Mouse (Mus musculus): Measurements from ENCODE around the gene Sumo1. TPM values are rescaled to one million over a fixed set of nuclear protein-coding genes. Genes with fewer than 3 reads are reported as not detected.
A peak's percentile ranks its signal among the peaks of the same experiment; 100 is the strongest.
"Not testable (repeated sequence)": the region's sequence is repeated elsewhere in the genome, so short reads cannot be mapped to it uniquely, and the experiment has no call there.

Gene Sumo1
- polyA plus RNA-seq, 1 experiment from 2014 or later, result 414 TPM

- Histone ChIP-seq H3K27ac (no peak overlapping the region), H3K36me3 (ENCODE audit: insufficient read depth, low read length) (0 out of 2 replicates have a peak, but pooled peaks cover 8% of the 10 kb centered on the region), H3K4me3 (replicated peaks; ENCODE audit: low read depth, low read length) (no peak overlapping the region), H3K4me2 (ENCODE audit: low read length) (0 out of 2 replicates have a peak overlapping the region, but pooled peaks have one; percentile 71), H3K4me1 (replicated peaks; ENCODE audit: insufficient read depth, low read length) (no peaks in the 10 kb centered on the region), H3K9ac (ENCODE audit: low read depth, low read length) (no peak overlapping the region), H3K27me3 (ENCODE audit: insufficient read depth, low read length) (no peaks in the 10 kb centered on the region), H3K9me3 (replicated peaks; ENCODE audit: low read length) (no peaks in the 10 kb centered on the region)
- DNase-seq (ENCODE audit: low spot score) (no peak), ATAC-seq (replicated peaks; ENCODE audit: low FRiP score, low read depth) (no peak)
- WGBS, result 82% methylated on average over 2 of the region's 2 CpGs
- TF ChIP-seq CTCF (IDR thresholded peaks at IDR 0.05; ENCODE audit: low read depth), result no peak
Measured at GRCm38 (mm10) chr1:59668871-59669270, 1.8 kb downstream of the Sumo1 start.

- Histone ChIP-seq H3K36me3 (ENCODE audit: insufficient read depth, low read length) (0 out of 2 replicates have a peak, but pooled peaks cover 3% of the 10 kb centered on the region), H3K27me3 (ENCODE audit: insufficient read depth, low read length) (no peaks in the 10 kb centered on the region), H3K27ac (no peak overlapping the region), H3K9ac (ENCODE audit: low read depth, low read length) (no peak overlapping the region), H3K4me3 (replicated peaks; ENCODE audit: low read depth, low read length) (no peak overlapping the region), H3K4me1 (replicated peaks; ENCODE audit: insufficient read depth, low read length) (no peaks in the 10 kb centered on the region), H3K9me3 (replicated peaks; ENCODE audit: low read length) (no peaks in the 10 kb centered on the region), H3K4me2 (ENCODE audit: low read length) (no peak overlapping the region)
- ATAC-seq (replicated peaks; ENCODE audit: low FRiP score, low read depth) (no peak), DNase-seq (ENCODE audit: low spot score) (no peak)
- TF ChIP-seq CTCF (IDR thresholded peaks at IDR 0.05; ENCODE audit: low read depth), result no peak
- WGBS, result 91% methylated on average over 2 of the region's 3 CpGs
Measured at GRCm38 (mm10) chr1:59663456-59664135, 7.0 kb downstream of the Sumo1 start.

- no peaks in the 10 kb centered on the region for H3K9me3 ChIP-seq (replicated peaks; ENCODE audit: low read length)
- H3K9ac ChIP-seq (ENCODE audit: low read depth, low read length), result no peak overlapping the region
- WGBS, result 82% methylated on average over 7 of the region's 7 CpGs
- H3K4me1 ChIP-seq (replicated peaks; ENCODE audit: insufficient read depth, low read length), result no peaks in the 10 kb centered on the region
- no peak overlapping the region for H3K4me2 ChIP-seq (ENCODE audit: low read length)
- ATAC-seq (replicated peaks; ENCODE audit: low FRiP score, low read depth), result no peak
- H3K36me3 ChIP-seq (ENCODE audit: insufficient read depth, low read length), result peaks cover 11% of the 10 kb centered on the region; the same call in 1 of the 2 replicates
- peak; percentile 32 for DNase-seq (ENCODE audit: low spot score)
- H3K27me3 ChIP-seq (ENCODE audit: insufficient read depth, low read length), result no peaks in the 10 kb centered on the region
- H3K27ac ChIP-seq, result no peak overlapping the region
- peak; percentile 35; the same call in 1 of the 2 replicates for TF ChIP-seq CTCF (IDR thresholded peaks at IDR 0.05; ENCODE audit: low read depth)
- no peak overlapping the region for H3K4me3 ChIP-seq (replicated peaks; ENCODE audit: low read depth, low read length)
Measured at GRCm38 (mm10) chr1:59656244-59657171, 14.1 kb downstream of the Sumo1 start.

- ATAC-seq (replicated peaks; ENCODE audit: low FRiP score, low read depth) (no peak), DNase-seq (ENCODE audit: low spot score) (no peak)
- no peaks in the 10 kb centered on the region for H3K4me1 ChIP-seq (replicated peaks; ENCODE audit: insufficient read depth, low read length)
- no peak overlapping the region for H3K4me2 ChIP-seq (ENCODE audit: low read length)
- no peaks in the 10 kb centered on the region for H3K27me3 ChIP-seq (ENCODE audit: insufficient read depth, low read length)
- no peak for TF ChIP-seq CTCF (IDR thresholded peaks at IDR 0.05; ENCODE audit: low read depth)
- H3K4me3 ChIP-seq (replicated peaks; ENCODE audit: low read depth, low read length), result no peak overlapping the region
- H3K27ac ChIP-seq, result no peak overlapping the region
- no peak overlapping the region for H3K9ac ChIP-seq (ENCODE audit: low read depth, low read length)
- H3K36me3 ChIP-seq (ENCODE audit: insufficient read depth, low read length), result peaks cover 16% of the 10 kb centered on the region
- 92% methylated on average over 3 of the region's 3 CpGs for WGBS
- H3K9me3 ChIP-seq (replicated peaks; ENCODE audit: low read length), result no peaks in the 10 kb centered on the region
Measured at GRCm38 (mm10) chr1:59653243-59653911, 17.3 kb downstream of the Sumo1 start.

- Histone ChIP-seq H3K27ac (no peak overlapping the region), H3K9ac (ENCODE audit: low read depth, low read length) (no peak overlapping the region), H3K27me3 (ENCODE audit: insufficient read depth, low read length) (no peaks in the 10 kb centered on the region), H3K36me3 (ENCODE audit: insufficient read depth, low read length) (peaks cover 25% of the 10 kb centered on the region), H3K9me3 (replicated peaks; ENCODE audit: low read length) (no peaks in the 10 kb centered on the region), H3K4me1 (replicated peaks; ENCODE audit: insufficient read depth, low read length) (no peaks in the 10 kb centered on the region), H3K4me2 (ENCODE audit: low read length) (no peak overlapping the region), H3K4me3 (replicated peaks; ENCODE audit: low read depth, low read length) (no peak overlapping the region)
- DNase-seq (ENCODE audit: low spot score) (no peak), ATAC-seq (replicated peaks; ENCODE audit: low FRiP score, low read depth) (no peak)
- 97% methylated on average over 3 of the region's 3 CpGs for WGBS
- no peak for TF ChIP-seq CTCF (IDR thresholded peaks at IDR 0.05; ENCODE audit: low read depth)
Measured at GRCm38 (mm10) chr1:59651201-59651819, 19.3 kb downstream of the Sumo1 start.

GRCm38 (mm10) chr1:59646502-59646901 is 24.1 kb downstream of the Sumo1 start:
- not testable (repeated sequence) for DNase-seq (ENCODE audit: low spot score); H3K4me1 ChIP-seq (replicated peaks; ENCODE audit: insufficient read depth, low read length); H3K9me3 ChIP-seq (replicated peaks; ENCODE audit: low read length); H3K27me3 ChIP-seq (ENCODE audit: insufficient read depth, low read length); H3K4me2 ChIP-seq (ENCODE audit: low read length); H3K27ac ChIP-seq; H3K9ac ChIP-seq (ENCODE audit: low read depth, low read length); H3K4me3 ChIP-seq (replicated peaks; ENCODE audit: low read depth, low read length); ATAC-seq (replicated peaks; ENCODE audit: low FRiP score, low read depth)
- H3K36me3 ChIP-seq (ENCODE audit: insufficient read depth, low read length), result peaks cover 25% of the 10 kb centered on the region
- WGBS, result 92% methylated on average over 2 of the region's 2 CpGs
